Mouse (Mus musculus) hindbrain, embryonic 11.5 days (tissue): ENCODE data around the gene Gm13691. TPM values are rescaled to one million over a fixed set of nuclear protein-coding genes. Genes with fewer than 3 reads are reported as not detected.

Source experiments
- polyA plus RNA-seq: library from polyadenylated mRNA; unstranded; fragments of >200 nt; fragmentation: Nextera tagmentation; extraction: Ambion mirVana; gene quantifications from 2 replicates; pipeline ENCODE4 v1.2.1, GENCODE M21; 2014

Gm13691 gene
- polyA plus RNA-seq, 1 experiment from 2014 or later: not detected

Other genes with a start within 250 kb of the Gm13691 start
- 42.7 and 48.6 TPM in 2 replicates for gene Fam171b, start 177.9 kb upstream of the Gm13691 start, polyA plus RNA-seq
- gene Zswim2, start 49.3 kb upstream of the Gm13691 start, polyA plus RNA-seq: not detected in 2 replicates
- gene Gm13698, start 34.9 kb upstream of the Gm13691 start, polyA plus RNA-seq: not detected in 2 replicates
- gene Gm13693, start 29.1 kb upstream of the Gm13691 start, polyA plus RNA-seq: not detected in 2 replicates
- gene Gm13695, start 23.2 kb upstream of the Gm13691 start, polyA plus RNA-seq: not detected in 2 replicates
- gene Gm13696, start 17.4 kb upstream of the Gm13691 start, polyA plus RNA-seq: not detected in 2 replicates
- gene Gm13694, start 11.6 kb upstream of the Gm13691 start, polyA plus RNA-seq: not detected in 2 replicates
- gene Gm13697, start 5.8 kb upstream of the Gm13691 start, polyA plus RNA-seq: not detected in 2 replicates